Mouse (Mus musculus) duodenum, adult 2 months (tissue): ENCODE data around the gene Akt2. TPM values are rescaled to one million over a fixed set of nuclear protein-coding genes. Genes with fewer than 3 reads are reported as not detected.

Source experiments
- polyA plus RNA-seq: library from polyadenylated mRNA; depleted of rRNA; stranded (reverse); fragments of >200 nt; gene quantifications from 2 replicates; pipeline ENCODE4 v1.2.3, GENCODE M21; 2012; ENCODE audit warnings: low replicate concordance; rRNA removed

Akt2 gene
- 27.6 and 31.4 TPM in 2 replicates for polyA plus RNA-seq

GRCm38 (mm10) chr7:27591266-27592216 lies at the start of gene Akt2:
TSS of gene Akt2 (plus strand) at chr7:27591552.

GRCm38 (mm10) chr7:27552931-27553513 lies 38.3 kb upstream of the Akt2 start, which contains the start of the genes Pld3 and 2310022A10Rik:
TSS of gene Pld3 (minus strand) at chr7:27553218.
TSS of gene 2310022A10Rik (plus strand) at chr7:27553233.

GRCm38 (mm10) chr7:27653681-27654437 lies 62.5 kb downstream of the Akt2 start, which contains the start of gene Ttc9b:
TSS of gene Ttc9b (plus strand) at chr7:27653915.

GRCm38 (mm10) chr7:27674522-27675221 lies 83.3 kb downstream of the Akt2 start, which contains the start of gene Map3k10:
TSS of gene Map3k10 (minus strand) at chr7:27674598.

GRCm38 (mm10) chr7:27688815-27689612 lies 97.7 kb downstream of the Akt2 start, which contains the start of gene Zfp607b:
TSS of gene Zfp607b (plus strand) at chr7:27689340.

Other genes with a start within 250 kb of the Akt2 start
- gene Shkbp1, start 235.5 kb upstream of the Akt2 start, polyA plus RNA-seq = 102 and 115 TPM in 2 replicates
- not detected in 2 replicates for gene Gm20479, start 234.1 kb upstream of the Akt2 start, polyA plus RNA-seq
- 0.30 and 0.39 TPM in 2 replicates for gene Sptbn4, start 143.9 kb upstream of the Akt2 start, polyA plus RNA-seq
- gene Blvrb, start 143.6 kb upstream of the Akt2 start, polyA plus RNA-seq = 87.9 and 102 TPM in 2 replicates
- gene Sertad3, start 117.8 kb upstream of the Akt2 start, polyA plus RNA-seq = 14.9 and 16.7 TPM in 2 replicates
- gene Sertad1, start 104.6 kb upstream of the Akt2 start, polyA plus RNA-seq = 41.7 and 97.4 TPM in 2 replicates
- gene Prx, start 92.2 kb upstream of the Akt2 start, polyA plus RNA-seq = 0.41 and 0.70 TPM in 2 replicates
- gene Hipk4, start 68.3 kb upstream of the Akt2 start, polyA plus RNA-seq = 0.76 and 0.79 TPM in 2 replicates
- gene Pld3, start 38.3 kb upstream of the Akt2 start, polyA plus RNA-seq = 64.8 and 71.2 TPM in 2 replicates
- gene 2310022A10Rik, start 38.3 kb upstream of the Akt2 start, polyA plus RNA-seq = 15.7 and 19.1 TPM in 2 replicates
- 0.51 and 0.71 TPM in 2 replicates for gene Ttc9b, start 62.4 kb downstream of the Akt2 start, polyA plus RNA-seq
- gene Map3k10, start 83.0 kb downstream of the Akt2 start, polyA plus RNA-seq = 20.3 and 23.1 TPM in 2 replicates
- not detected in 2 replicates for gene Zfp607b, start 97.8 kb downstream of the Akt2 start, polyA plus RNA-seq
- gene Zfp60, start 139.8 kb downstream of the Akt2 start, polyA plus RNA-seq = 0.34 and 0.52 TPM in 2 replicates
- 0.07 and 0.08 TPM in 2 replicates for gene Zfp626, start 215.6 kb downstream of the Akt2 start, polyA plus RNA-seq
- 0.09 TPM in 1 of 2 replicates, not detected in the other for gene Zfp59, start 247.1 kb downstream of the Akt2 start, polyA plus RNA-seq